Mouse (Mus musculus) lung, embryonic 16.5 days (tissue): ENCODE measurements around the gene Rnf5. TPM values are rescaled to one million over a fixed set of nuclear protein-coding genes. Genes with fewer than 3 reads are reported as not detected.
A peak's percentile ranks its signal among the peaks of the same experiment; 100 is the strongest.

ENCODE experiments used
- ATAC-seq: fragments of 200-750 bp; cut with Nextera tagmentation; 2 replicates; pipeline ENCODE4 v1.8.0; 2017; ENCODE audit warnings: low read depth, mild to moderate bottlenecking, moderate library complexity
- H3K27ac ChIP-seq: fragments of 300-500 bp; sonication (generic); 2 replicates; pipeline ENCODE4 v1.5.1; 2014; ENCODE audit warnings: mild to moderate bottlenecking, control low read depth, low read length
- H3K27me3 ChIP-seq: fragments of 300-500 bp; sonication (generic); 2 replicates; pipeline ENCODE4 v1.6.1; 2014; ENCODE audit warnings: low read depth, low read length, mixed read lengths; ENCODE audit not compliant: control insufficient read depth, insufficient read depth
- H3K36me3 ChIP-seq: fragments of 300-500 bp; sonication (generic); 2 replicates; pipeline ENCODE4 v1.6.1; 2014; ENCODE audit warnings: low read length; ENCODE audit not compliant: control insufficient read depth, insufficient read depth
- H3K4me1 ChIP-seq: fragments of 300-500 bp; sonication (generic); replicated peaks from 2 replicates; pipeline ENCODE4 v1.6.1; 2014; ENCODE audit warnings: low read length, mixed read lengths; ENCODE audit not compliant: control insufficient read depth, insufficient read depth
- H3K4me2 ChIP-seq: fragments of 300-500 bp; sonication (generic); 2 replicates; pipeline ENCODE4 v1.6.1; 2014; ENCODE audit warnings: low read depth, low read length, control low read depth
- H3K4me3 ChIP-seq: fragments of 300-500 bp; sonication (generic); 2 replicates; pipeline ENCODE4 v1.5.1; 2014; ENCODE audit warnings: mild to moderate bottlenecking, low read length, control low read depth
- H3K9ac ChIP-seq: fragments of 300-500 bp; sonication (generic); 2 replicates; pipeline ENCODE4 v1.6.1; 2014; ENCODE audit warnings: low read length, control low read depth
- H3K9me3 ChIP-seq: fragments of 300-500 bp; sonication (generic); 2 replicates; pipeline ENCODE4 v1.6.1; 2016; ENCODE audit warnings: low read length; ENCODE audit not compliant: control insufficient read depth
- WGBS: fragments of 180-500 bp; shearing (Covaris S2); extraction: QIAGEN DNeasy Blood & Tissue Kit; methylation state at CpG from one replicate; pipeline ENCODE4 v1.1.7; 2014; 5-methylcytosine and 5-hydroxymethylcytosine counted together
- polyA plus RNA-seq: library from polyadenylated mRNA; unstranded; fragments of >200 nt; fragmentation: Nextera tagmentation; extraction: Ambion mirVana; gene quantifications from 2 replicates; pipeline ENCODE4 v1.2.1, GENCODE M21; 2015

Gene Rnf5
- polyA plus RNA-seq, 1 experiment from 2014 or later: 128 TPM

DNA sequence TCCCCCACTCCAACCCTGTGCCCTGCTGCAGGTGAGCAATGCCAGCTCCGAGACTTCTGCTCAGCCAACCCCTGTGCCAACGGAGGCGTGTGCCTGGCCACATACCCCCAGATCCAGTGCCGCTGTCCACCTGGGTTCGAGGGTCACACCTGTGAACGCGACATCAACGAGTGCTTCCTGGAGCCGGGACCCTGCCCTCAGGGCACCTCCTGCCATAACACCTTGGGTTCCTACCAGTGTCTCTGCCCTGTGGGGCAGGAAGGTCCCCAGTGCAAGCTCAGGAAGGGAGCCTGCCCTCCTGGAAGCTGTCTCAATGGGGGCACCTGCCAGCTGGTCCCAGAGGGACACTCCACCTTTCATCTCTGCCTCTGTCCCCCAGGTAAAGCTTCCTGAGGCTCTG, 36.2 kb downstream of the Rnf5 start:
- H3K4me2 ChIP-seq: no peak overlapping the region
- no peaks in the 10 kb centered on the region for H3K27me3 ChIP-seq
- no peak overlapping the region for H3K4me3 ChIP-seq
- ATAC-seq: no peak
- no peaks in the 10 kb centered on the region for H3K36me3 ChIP-seq
- H3K4me1 ChIP-seq: peaks cover 10% of the 10 kb centered on the region
- H3K9ac ChIP-seq: no peak overlapping the region
- no peak overlapping the region for H3K27ac ChIP-seq
- H3K9me3 ChIP-seq: no peaks in the 10 kb centered on the region
- 44% methylated on average over 9 of the region's 9 CpGs for WGBS

GRCm38 (mm10) chr17:34564796-34565195, 38.7 kb downstream of the Rnf5 start:
- 31% methylated on average over 3 of the region's 3 CpGs for WGBS
- H3K9ac ChIP-seq: peak overlapping the region; percentile 61
- peak overlapping the region; percentile 85 for H3K27ac ChIP-seq
- peak overlapping the region; percentile 38 for H3K4me3 ChIP-seq
- no peaks in the 10 kb centered on the region for H3K9me3 ChIP-seq
- H3K36me3 ChIP-seq: no peaks in the 10 kb centered on the region
- H3K27me3 ChIP-seq: no peaks in the 10 kb centered on the region
- ATAC-seq: peak; percentile 76
- peak overlapping the region; percentile 42 for H3K4me2 ChIP-seq
- H3K4me1 ChIP-seq: peaks cover 10% of the 10 kb centered on the region

- H3K27ac ChIP-seq: peak within 1 kb of the TSS; percentile 85
- 7% methylated on average over 6 of the region's 6 CpGs for WGBS
- peak within 1 kb of the TSS; percentile 38 for H3K4me3 ChIP-seq
- peak within 1 kb of the TSS; percentile 61 for H3K9ac ChIP-seq
- H3K36me3 ChIP-seq: no peaks in the 10 kb centered on the region
- peak within 1 kb of the TSS; percentile 42 for H3K4me2 ChIP-seq
- ATAC-seq: peak; percentile 83
- H3K27me3 ChIP-seq: no peaks in the 10 kb centered on the region
- H3K4me1 ChIP-seq: peaks cover 10% of the 10 kb centered on the region
- no peaks in the 10 kb centered on the region for H3K9me3 ChIP-seq
These were observed 39.5 kb downstream of the Rnf5 start, which contains the start of gene Notch4 for GRCm38 (mm10) chr17:34564003-34564421. TSS of gene Notch4 (plus strand) at chr17:34564268.

DNA sequence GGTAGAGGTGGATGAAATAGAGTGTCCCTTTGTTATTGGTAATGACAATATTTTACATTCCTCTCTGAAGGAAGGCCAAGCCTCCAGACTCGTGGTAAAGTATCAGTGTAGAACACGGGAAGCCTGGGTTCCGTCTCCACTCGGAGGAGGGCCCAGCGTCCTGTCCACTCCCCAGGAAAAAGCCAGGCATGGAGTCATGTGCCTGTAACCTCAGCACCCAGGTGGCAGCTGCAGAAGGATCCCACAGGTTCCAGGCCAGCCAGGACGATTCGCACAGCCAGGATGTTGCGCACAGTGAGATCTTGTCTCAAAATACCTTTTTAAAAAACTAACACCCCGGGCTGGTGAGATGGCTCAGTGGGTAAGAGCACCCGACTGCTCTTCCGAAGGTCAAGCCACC, 40.1 kb downstream of the Rnf5 start:
- Histone ChIP-seq H3K27ac (no peak overlapping the region), H3K36me3 (no peaks in the 10 kb centered on the region), H3K4me1 (peaks cover 10% of the 10 kb centered on the region), H3K9ac (no peak overlapping the region), H3K27me3 (no peaks in the 10 kb centered on the region), H3K4me2 (no peak overlapping the region), H3K4me3 (no peak overlapping the region), H3K9me3 (no peaks in the 10 kb centered on the region)
- WGBS: 59% methylated on average over 11 of the region's 11 CpGs
- no peak for ATAC-seq

DNA sequence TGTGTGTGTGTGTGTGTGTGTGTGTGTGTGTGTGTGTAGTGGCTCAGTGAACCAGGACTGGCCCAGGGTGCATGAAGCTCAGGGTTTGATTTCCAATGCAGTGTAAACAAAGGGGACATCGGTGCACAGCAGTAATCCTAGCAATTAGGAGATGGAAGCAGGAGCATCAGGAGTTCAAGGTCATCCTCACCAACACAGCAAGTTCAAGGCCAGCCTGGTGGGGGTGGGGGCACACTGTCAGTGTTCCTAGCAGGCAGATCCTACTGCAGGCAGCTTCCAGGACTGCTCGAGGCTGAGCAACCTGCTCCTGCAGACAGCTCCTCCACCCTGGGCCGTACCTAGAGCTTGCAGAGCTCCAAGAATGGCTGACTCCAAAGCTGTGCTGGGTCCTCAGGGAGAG, 40.9 kb downstream of the Rnf5 start:
- no peaks in the 10 kb centered on the region for H3K9me3 ChIP-seq
- peaks cover 10% of the 10 kb centered on the region for H3K4me1 ChIP-seq
- H3K4me2 ChIP-seq: no peak overlapping the region
- WGBS: 42% methylated on average over 3 of the region's 3 CpGs
- ATAC-seq: no peak
- no peaks in the 10 kb centered on the region for H3K27me3 ChIP-seq
- no peaks in the 10 kb centered on the region for H3K36me3 ChIP-seq
- H3K27ac ChIP-seq: no peak overlapping the region
- no peak overlapping the region for H3K9ac ChIP-seq
- no peak overlapping the region for H3K4me3 ChIP-seq

GRCm38 (mm10) chr17:34561200-34561599, 42.3 kb downstream of the Rnf5 start:
- Histone ChIP-seq H3K4me2 (peak overlapping the region; percentile 16; the same call in 1 of the 2 replicates), H3K4me3 (no peak overlapping the region)
- no peak for ATAC-seq

GRCm38 (mm10) chr17:34560438-34560837, 43.1 kb downstream of the Rnf5 start:
- no peaks in the 10 kb centered on the region for H3K27me3 ChIP-seq

More at GRCm38 (mm10) chr17:34561200-34561599, 42.3 kb downstream of the Rnf5 start:
- Histone ChIP-seq H3K9me3 (no peaks in the 10 kb centered on the region), H3K36me3 (no peaks in the 10 kb centered on the region), H3K27me3 (no peaks in the 10 kb centered on the region), H3K9ac (no peak overlapping the region), H3K4me1 (peaks cover 10% of the 10 kb centered on the region), H3K27ac (peak overlapping the region; percentile 63)
- 39% methylated on average over 8 of the region's 8 CpGs for WGBS

DNA sequence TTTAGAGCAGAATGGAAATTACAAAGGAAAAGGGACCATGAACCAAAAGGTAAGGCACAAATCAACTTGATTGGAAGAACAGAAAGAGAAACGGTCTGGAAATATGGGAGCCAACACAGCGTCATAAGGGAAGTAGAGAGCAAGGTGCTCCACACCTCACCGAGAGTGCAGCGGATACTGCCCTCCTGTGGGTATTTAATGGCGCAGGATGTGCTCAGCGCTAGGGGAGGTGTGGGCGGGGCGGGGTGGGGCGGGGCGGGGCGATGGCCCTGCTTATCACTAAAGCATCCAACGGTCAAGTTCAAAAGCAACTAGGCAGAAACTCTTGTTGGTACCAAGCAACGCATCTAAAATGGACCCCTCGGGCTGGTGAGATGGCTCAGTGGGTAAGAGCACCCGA, 43.6 kb downstream of the Rnf5 start:
- 25% methylated on average over 15 of the region's 15 CpGs for WGBS
- no peak overlapping the region for H3K27ac ChIP-seq
- no peaks in the 10 kb centered on the region for H3K27me3 ChIP-seq
- ATAC-seq: no peak
- no peak overlapping the region for H3K4me3 ChIP-seq
- H3K9me3 ChIP-seq: no peaks in the 10 kb centered on the region
- peaks cover 7% of the 10 kb centered on the region for H3K4me1 ChIP-seq
- no peak overlapping the region for H3K9ac ChIP-seq
- no peak overlapping the region for H3K4me2 ChIP-seq
- no peaks in the 10 kb centered on the region for H3K36me3 ChIP-seq

More at GRCm38 (mm10) chr17:34560438-34560837, 43.1 kb downstream of the Rnf5 start:
- Histone ChIP-seq H3K4me2 (no peak overlapping the region), H3K36me3 (no peaks in the 10 kb centered on the region), H3K9ac (no peak overlapping the region), H3K4me1 (peaks cover 8% of the 10 kb centered on the region), H3K9me3 (no peaks in the 10 kb centered on the region), H3K27ac (no peak overlapping the region), H3K4me3 (no peak overlapping the region)
- no peak for ATAC-seq
- WGBS: 86% methylated on average over 6 of the region's 6 CpGs

DNA sequence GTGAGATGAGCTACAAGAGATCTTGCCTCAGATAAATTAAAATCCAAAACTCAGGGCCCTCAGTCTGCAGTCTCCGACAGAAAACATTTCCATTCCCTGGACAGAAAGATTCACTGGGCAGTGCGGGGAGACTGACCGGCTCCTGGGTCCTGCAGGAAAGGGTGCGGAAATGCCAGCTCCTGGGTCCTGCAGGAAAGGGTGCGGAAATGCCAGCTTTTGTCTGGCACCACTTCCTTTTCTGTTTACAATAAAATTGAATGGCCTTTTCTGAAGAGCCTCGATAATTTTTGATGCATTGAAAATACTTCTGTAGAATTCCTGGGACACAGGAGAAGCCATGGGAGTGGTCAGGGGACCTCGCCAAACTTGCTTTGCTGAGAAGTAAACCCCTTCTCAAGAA, 44.4 kb downstream of the Rnf5 start:
- Histone ChIP-seq H3K27ac (0 out of 2 replicates have a peak overlapping the region, but pooled peaks have one; percentile 3), H3K9ac (no peak overlapping the region), H3K4me1 (peaks cover 4% of the 10 kb centered on the region; the same call in 1 of the 2 replicates), H3K9me3 (no peaks in the 10 kb centered on the region), H3K4me2 (no peak overlapping the region), H3K4me3 (no peak overlapping the region), H3K27me3 (no peaks in the 10 kb centered on the region), H3K36me3 (no peaks in the 10 kb centered on the region)
- no peak for ATAC-seq
- WGBS: 68% methylated on average over 7 of the region's 7 CpGs

DNA sequence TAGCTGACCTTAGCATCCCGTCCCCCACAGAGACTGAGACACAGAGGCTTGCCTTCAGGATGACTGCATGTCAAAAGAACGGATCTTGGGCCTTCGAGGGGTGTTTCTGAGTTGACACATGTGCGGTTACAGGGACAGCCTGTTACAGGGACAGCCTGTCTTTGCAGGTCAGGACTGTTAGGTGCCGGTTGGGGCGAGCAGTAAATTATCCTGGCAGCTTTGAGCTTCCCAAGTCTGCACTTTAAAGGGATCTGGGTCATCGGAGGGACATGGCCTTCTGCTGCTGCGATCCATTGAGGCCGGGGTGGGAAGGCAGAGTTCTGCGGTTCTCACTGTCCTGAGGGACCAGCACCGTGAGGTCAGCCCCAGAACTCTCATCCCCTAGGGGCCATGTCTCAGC, 46.1 kb downstream of the Rnf5 start:
- no peak for ATAC-seq
- Histone ChIP-seq H3K9ac (no peak overlapping the region), H3K4me1 (no peaks in the 10 kb centered on the region), H3K4me2 (no peak overlapping the region), H3K36me3 (no peaks in the 10 kb centered on the region), H3K27me3 (no peaks in the 10 kb centered on the region), H3K27ac (no peak overlapping the region), H3K9me3 (no peaks in the 10 kb centered on the region), H3K4me3 (no peak overlapping the region)
- 70% methylated on average over 11 of the region's 11 CpGs for WGBS
